Mouse (Mus musculus) cerebellum, adult 8-10 months (tissue): ENCODE data around the gene Gtf2h5.

Experiments used
- DNase-seq: peaks from one replicate; pipeline ENCODE4 v3.0.0; 2022

Gtf2h5 gene

GRCm38 (mm10) chr17:6079287-6080122 is at the start of gene Gtf2h5, which contains the start of gene Serac1:
Gene Gtf2h5, plus strand, starts transcription at chr17:6079786.
Gene Serac1, minus strand, starts transcription at chr17:6079741.
- peak; percentile 99 for DNase-seq

- no peak for DNase-seq
Observed at GRCm38 (mm10) chr17:6035661-6036060, 43.9 kb upstream of the Gtf2h5 start.

- DNase-seq: no peak
Observed at GRCm38 (mm10) chr17:6036458-6036857, 43.1 kb upstream of the Gtf2h5 start.

- DNase-seq: no peak
Observed at GRCm38 (mm10) chr17:6036872-6037271, 42.7 kb upstream of the Gtf2h5 start.

GRCm38 (mm10) chr17:6037507-6037906 is 42.1 kb upstream of the Gtf2h5 start:
- DNase-seq: no peak

GRCm38 (mm10) chr17:6052801-6053200 is 26.8 kb upstream of the Gtf2h5 start:
- no peak for DNase-seq

GRCm38 (mm10) chr17:6054934-6055355 is 24.6 kb upstream of the Gtf2h5 start:
- peak; percentile 36 for DNase-seq

- DNase-seq: no peak
Observed at GRCm38 (mm10) chr17:6062793-6063192, 16.8 kb upstream of the Gtf2h5 start.

GRCm38 (mm10) chr17:6063532-6063931 is 16.1 kb upstream of the Gtf2h5 start:
- DNase-seq: no peak

- DNase-seq: no peak
Observed at GRCm38 (mm10) chr17:6066021-6066420, 13.6 kb upstream of the Gtf2h5 start.

- no peak for DNase-seq
Observed at GRCm38 (mm10) chr17:6067613-6068012, 12.0 kb upstream of the Gtf2h5 start.

- no peak for DNase-seq
Observed at GRCm38 (mm10) chr17:6069866-6070265, 9.7 kb upstream of the Gtf2h5 start.

GRCm38 (mm10) chr17:6073405-6073804 is 6.2 kb upstream of the Gtf2h5 start:
- no peak for DNase-seq

- no peak for DNase-seq
Observed at GRCm38 (mm10) chr17:6083323-6083890, 3.8 kb downstream of the Gtf2h5 start.

- DNase-seq: no peak
Observed at GRCm38 (mm10) chr17:6091604-6092003, 12.0 kb downstream of the Gtf2h5 start.

- DNase-seq: no peak
Observed at GRCm38 (mm10) chr17:6095579-6095978, 16.0 kb downstream of the Gtf2h5 start.

- peak; percentile 65 for DNase-seq
Observed at GRCm38 (mm10) chr17:6097884-6098283, 18.3 kb downstream of the Gtf2h5 start.

- no peak for DNase-seq
Observed at GRCm38 (mm10) chr17:6102287-6102686, 22.7 kb downstream of the Gtf2h5 start.

GRCm38 (mm10) chr17:6103566-6103965 is 24.0 kb downstream of the Gtf2h5 start:
- no peak for DNase-seq

GRCm38 (mm10) chr17:6106361-6107014 is 26.9 kb downstream of the Gtf2h5 start, which contains the start of gene Tulp4:
Gene Tulp4, plus strand, starts transcription at chr17:6106437.
- peak; percentile 79 for DNase-seq

- DNase-seq: peak; percentile 71
Observed at GRCm38 (mm10) chr17:6107015-6107601, 27.5 kb downstream of the Gtf2h5 start.

GRCm38 (mm10) chr17:6108175-6108574 is 28.6 kb downstream of the Gtf2h5 start:
- DNase-seq: no peak

GRCm38 (mm10) chr17:6110956-6111355 is 31.4 kb downstream of the Gtf2h5 start:
- no peak for DNase-seq
